Mouse (Mus musculus): ENCODE data around the gene Cryba4. TPM values are rescaled to one million over a fixed set of nuclear protein-coding genes. Genes with fewer than 3 reads are reported as not detected.
A peak's percentile ranks its signal among the peaks of the same experiment; 100 is the strongest.

The Cryba4 gene
- polyA plus RNA-seq, 1 experiment, result 0.51 TPM

GRCm38 (mm10) chr5:112289819-112290535 is 37.7 kb upstream of the Cryba4 start:
- H3K27me3 ChIP-seq (ENCODE audit: control insufficient read depth, insufficient read depth, low read length), result no peaks in the 10 kb centered on the region
- WGBS, result 58% methylated on average over 16 of the region's 16 CpGs
- peak; percentile 54 to 66 for DNase-seq
- H3K4me1 ChIP-seq (ENCODE audit: control insufficient read depth, insufficient read depth, low read length), result peaks cover 19% of the 10 kb centered on the region
- H3K4me3 ChIP-seq (replicated peaks; ENCODE audit: insufficient read depth, low read depth, low read length), result no peak overlapping the region
- no peak overlapping the region for H3K27ac ChIP-seq (ENCODE audit: insufficient read depth, low read length)
- TF ChIP-seq POLR2A (IDR thresholded peaks at IDR 0.05; ENCODE audit: borderline replicate concordance, insufficient read depth, low read length) (no peak), CTCF (IDR thresholded peaks at IDR 0.05; ENCODE audit: borderline replicate concordance, insufficient read depth, low read depth, low read length) (no peak)

- TF ChIP-seq CTCF (IDR thresholded peaks at IDR 0.05; ENCODE audit: borderline replicate concordance, insufficient read depth, low read depth, low read length) (no peak), POLR2A (IDR thresholded peaks at IDR 0.05; ENCODE audit: borderline replicate concordance, insufficient read depth, low read length) (no peak)
- peak in 1 of 2 experiments; percentile 55 for DNase-seq
- Histone ChIP-seq H3K27me3 (ENCODE audit: control insufficient read depth, insufficient read depth, low read length) (no peaks in the 10 kb centered on the region), H3K4me1 (ENCODE audit: control insufficient read depth, insufficient read depth, low read length) (peaks cover 21% of the 10 kb centered on the region), H3K4me3 (replicated peaks; ENCODE audit: insufficient read depth, low read depth, low read length) (no peak overlapping the region), H3K27ac (ENCODE audit: insufficient read depth, low read length) (no peak overlapping the region)
- WGBS, result 15% methylated on average over 8 of the region's 8 CpGs
Measured at GRCm38 (mm10) chr5:112289236-112289635, 36.9 kb upstream of the Cryba4 start.

GRCm38 (mm10) chr5:112288193-112289141 is 36.1 kb upstream of the Cryba4 start:
- 83% methylated on average over 9 of the region's 9 CpGs for WGBS
- peaks cover 23% of the 10 kb centered on the region for H3K4me1 ChIP-seq (ENCODE audit: control insufficient read depth, insufficient read depth, low read length)
- no peak overlapping the region for H3K4me3 ChIP-seq (replicated peaks; ENCODE audit: insufficient read depth, low read depth, low read length)
- no peak overlapping the region for H3K27ac ChIP-seq (ENCODE audit: insufficient read depth, low read length)
- no peaks in the 10 kb centered on the region for H3K27me3 ChIP-seq (ENCODE audit: control insufficient read depth, insufficient read depth, low read length)
- no peak for TF ChIP-seq CTCF (IDR thresholded peaks at IDR 0.05; ENCODE audit: borderline replicate concordance, insufficient read depth, low read depth, low read length)
- TF ChIP-seq POLR2A (IDR thresholded peaks at IDR 0.05; ENCODE audit: borderline replicate concordance, insufficient read depth, low read length), result no peak
- DNase-seq, result no peak

- Histone ChIP-seq H3K4me3 (replicated peaks; ENCODE audit: insufficient read depth, low read depth, low read length) (no peak overlapping the region), H3K4me1 (ENCODE audit: control insufficient read depth, insufficient read depth, low read length) (peaks cover 29% of the 10 kb centered on the region), H3K27me3 (ENCODE audit: control insufficient read depth, insufficient read depth, low read length) (no peaks in the 10 kb centered on the region), H3K27ac (ENCODE audit: insufficient read depth, low read length) (no peak overlapping the region)
- TF ChIP-seq POLR2A (IDR thresholded peaks at IDR 0.05; ENCODE audit: borderline replicate concordance, insufficient read depth, low read length) (no peak), CTCF (IDR thresholded peaks at IDR 0.05; ENCODE audit: borderline replicate concordance, insufficient read depth, low read depth, low read length) (no peak)
- whole genome bisulfite sequencing, result 85% methylated on average over 2 of the region's 2 CpGs
- no peak for DNase-seq
Measured at GRCm38 (mm10) chr5:112287652-112288051, 35.3 kb upstream of the Cryba4 start.

- TF ChIP-seq CTCF (IDR thresholded peaks at IDR 0.05; ENCODE audit: borderline replicate concordance, insufficient read depth, low read depth, low read length), result no peak
- TF ChIP-seq POLR2A (IDR thresholded peaks at IDR 0.05; ENCODE audit: borderline replicate concordance, insufficient read depth, low read length), result no peak
- no peak overlapping the region for H3K27ac ChIP-seq (ENCODE audit: insufficient read depth, low read length)
- DNase-seq, result no peak
- WGBS, result 91% methylated on average over 11 of the region's 11 CpGs
- no peak overlapping the region for H3K4me3 ChIP-seq (replicated peaks; ENCODE audit: insufficient read depth, low read depth, low read length)
- no peaks in the 10 kb centered on the region for H3K27me3 ChIP-seq (ENCODE audit: control insufficient read depth, insufficient read depth, low read length)
- peaks cover 34% of the 10 kb centered on the region for H3K4me1 ChIP-seq (ENCODE audit: control insufficient read depth, insufficient read depth, low read length)
Measured at GRCm38 (mm10) chr5:112286984-112287641, 34.8 kb upstream of the Cryba4 start.

- Histone ChIP-seq H3K4me1 (ENCODE audit: control insufficient read depth, insufficient read depth, low read length) (peaks cover 36% of the 10 kb centered on the region), H3K27ac (ENCODE audit: insufficient read depth, low read length) (no peak overlapping the region), H3K27me3 (ENCODE audit: control insufficient read depth, insufficient read depth, low read length) (no peaks in the 10 kb centered on the region), H3K4me3 (replicated peaks; ENCODE audit: insufficient read depth, low read depth, low read length) (no peak overlapping the region)
- TF ChIP-seq CTCF (IDR thresholded peaks at IDR 0.05; ENCODE audit: borderline replicate concordance, insufficient read depth, low read depth, low read length), result no peak
- no peak for TF ChIP-seq POLR2A (IDR thresholded peaks at IDR 0.05; ENCODE audit: borderline replicate concordance, insufficient read depth, low read length)
- DNase-seq, result no peak
- WGBS, result 87% methylated on average over 2 of the region's 2 CpGs
Measured at GRCm38 (mm10) chr5:112286608-112286983, 34.3 kb upstream of the Cryba4 start.

GRCm38 (mm10) chr5:112285548-112286085 is 33.3 kb upstream of the Cryba4 start:
- no peaks in the 10 kb centered on the region for H3K27me3 ChIP-seq (ENCODE audit: control insufficient read depth, insufficient read depth, low read length)
- DNase-seq, result no peak
- TF ChIP-seq POLR2A (IDR thresholded peaks at IDR 0.05; ENCODE audit: borderline replicate concordance, insufficient read depth, low read length), result no peak
- no peak for TF ChIP-seq CTCF (IDR thresholded peaks at IDR 0.05; ENCODE audit: borderline replicate concordance, insufficient read depth, low read depth, low read length)
- no peak overlapping the region for H3K4me3 ChIP-seq (replicated peaks; ENCODE audit: insufficient read depth, low read depth, low read length)
- no peak overlapping the region for H3K27ac ChIP-seq (ENCODE audit: insufficient read depth, low read length)
- WGBS, result 73% methylated on average over 7 of the region's 7 CpGs
- H3K4me1 ChIP-seq (ENCODE audit: control insufficient read depth, insufficient read depth, low read length), result peaks cover 38% of the 10 kb centered on the region
